Mouse (Mus musculus) heart, adult 8-10 months (tissue): ENCODE data around the gene Gm13285. TPM values are rescaled to one million over a fixed set of nuclear protein-coding genes. Genes with fewer than 3 reads are reported as not detected.
"Not testable (repeated sequence)": the region's sequence is repeated elsewhere in the genome, so short reads cannot be mapped to it uniquely, and the experiment has no call there.

Experiments used
- DNase-seq: peaks from one replicate; pipeline ENCODE4 v3.0.0; 2022; ENCODE audit warnings: low spot score
- total RNA-seq, 4 experiments: library from RNA; stranded (reverse); gene quantifications; 2 replicates each; pipeline ENCODE4 v1.2.4; 2022

Gm13285 gene
- total RNA-seq, 4 experiments from 2014 or later: not detected

- DNase-seq: peak; percentile 85
These were observed 5.4 kb upstream of the Gm13285 start, which contains the start of gene Gm13275 for GRCm38 (mm10) chr4:88793936-88794675. TSS of gene Gm13275 (plus strand) at chr4:88794487.

GRCm38 (mm10) chr4:88797097-88797496 lies 2.4 kb upstream of the Gm13285 start, which contains the start of gene Gm13279:
TSS of gene Gm13279 (plus strand) at chr4:88797397.
- DNase-seq: not testable (repeated sequence)

- DNase-seq: not testable (repeated sequence)
These were observed 3.5 kb downstream of the Gm13285 start, which contains the start of gene Gm13287 for GRCm38 (mm10) chr4:88802954-88803353. TSS of gene Gm13287 (plus strand) at chr4:88803254.

- DNase-seq: not testable (repeated sequence)
These were observed 5.8 kb downstream of the Gm13285 start, which contains the start of gene Gm13288 for GRCm38 (mm10) chr4:88805231-88805630. TSS of gene Gm13288 (plus strand) at chr4:88805531.

- not testable (repeated sequence) for DNase-seq
These were observed 6.3 kb downstream of the Gm13285 start for GRCm38 (mm10) chr4:88805761-88806160.

GRCm38 (mm10) chr4:88815928-88816327 lies 16.5 kb downstream of the Gm13285 start, which contains the start of gene Ifna7:
TSS of gene Ifna7 (plus strand) at chr4:88816228.
- DNase-seq: no peak

- DNase-seq: no peak
These were observed 20.2 kb downstream of the Gm13285 start, which contains the start of gene Ifna11 for GRCm38 (mm10) chr4:88819659-88820058. TSS of gene Ifna11 (plus strand) at chr4:88819959.

- no peak for DNase-seq
These were observed 23.5 kb downstream of the Gm13285 start for GRCm38 (mm10) chr4:88822995-88823394.

- DNase-seq: not testable (repeated sequence)
These were observed 27.7 kb downstream of the Gm13285 start, which contains the start of gene Ifna6 for GRCm38 (mm10) chr4:88827116-88827515. TSS of gene Ifna6 (plus strand) at chr4:88827416.

GRCm38 (mm10) chr4:88830523-88830922 lies 31.1 kb downstream of the Gm13285 start:
- no peak for DNase-seq

GRCm38 (mm10) chr4:88835225-88835624 lies 35.8 kb downstream of the Gm13285 start, which contains the start of gene Ifna5:
TSS of gene Ifna5 (plus strand) at chr4:88835525.
- DNase-seq: not testable (repeated sequence)

GRCm38 (mm10) chr4:88838828-88839227 lies 39.4 kb downstream of the Gm13285 start:
- no peak for DNase-seq

GRCm38 (mm10) chr4:88840058-88840457 lies 40.6 kb downstream of the Gm13285 start:
- no peak for DNase-seq

GRCm38 (mm10) chr4:88841438-88841911 lies 42.0 kb downstream of the Gm13285 start, which contains the start of gene Ifna4:
TSS of gene Ifna4 (plus strand) at chr4:88841861.
- no peak for DNase-seq

GRCm38 (mm10) chr4:88845334-88845733 lies 45.9 kb downstream of the Gm13285 start:
- DNase-seq: no peak

GRCm38 (mm10) chr4:88849698-88850097 lies 50.2 kb downstream of the Gm13285 start, which contains the start of gene Ifna1:
TSS of gene Ifna1 (plus strand) at chr4:88850087.
- DNase-seq: no peak

Other genes with a start within 250 kb of the Gm13285 start
- gene Ifna15, start 241.4 kb upstream of the Gm13285 start, total RNA-seq: not detected
- gene Ifna14, start 227.9 kb upstream of the Gm13285 start, total RNA-seq: not detected
- not detected for gene Ifna9, start 207.3 kb upstream of the Gm13285 start, total RNA-seq
- not detected for gene Ifna12, start 196.3 kb upstream of the Gm13285 start, total RNA-seq
- not detected for gene C87499, start 165.3 kb upstream of the Gm13285 start, total RNA-seq
- not detected for gene Ifna13, start 155.2 kb upstream of the Gm13285 start, total RNA-seq
- not detected for gene Ifna16, start 122.7 kb upstream of the Gm13285 start, total RNA-seq
- gene Ifna2, start 115.8 kb upstream of the Gm13285 start, total RNA-seq: not detected
- not detected for gene Ifnab, start 108.3 kb upstream of the Gm13285 start, total RNA-seq
- gene Gm26566, start 77.9 kb upstream of the Gm13285 start, total RNA-seq: under 1 TPM; 0.41 to 0.87 (median 0.64) TPM
- 10 to 100 TPM; 67.8 to 80.5 (median 71.9) TPM for gene Klhl9, start 77.2 kb upstream of the Gm13285 start, total RNA-seq
- gene Gm13271, start 44.8 kb upstream of the Gm13285 start, total RNA-seq: not detected
- not detected for gene Gm13283, start 39.5 kb upstream of the Gm13285 start, total RNA-seq
- gene Gm13290, start 25.8 kb upstream of the Gm13285 start, total RNA-seq: not detected
- gene Gm13289, start 22.7 kb upstream of the Gm13285 start, total RNA-seq: not detected
- gene Gm13272, start 19.8 kb upstream of the Gm13285 start, total RNA-seq: not detected
- not detected for gene Ifnz, start 17.5 kb upstream of the Gm13285 start, total RNA-seq
- gene Gm13276, start 14.0 kb upstream of the Gm13285 start, total RNA-seq: not detected
- not detected for gene Gm13277, start 11.0 kb upstream of the Gm13285 start, total RNA-seq
- gene Gm13278, start 8.1 kb upstream of the Gm13285 start, total RNA-seq: not detected
- not detected for gene Gm13275, start 5.2 kb upstream of the Gm13285 start, total RNA-seq
- not detected for gene Gm13279, start 2.3 kb upstream of the Gm13285 start, total RNA-seq
- not detected for gene Gm13287, start 3.6 kb downstream of the Gm13285 start, total RNA-seq
- not detected for gene Gm13288, start 5.9 kb downstream of the Gm13285 start, total RNA-seq
- not detected for gene Ifna7, start 16.6 kb downstream of the Gm13285 start, total RNA-seq
- gene Ifna11, start 20.3 kb downstream of the Gm13285 start, total RNA-seq: not detected
- not detected for gene Ifna6, start 27.8 kb downstream of the Gm13285 start, total RNA-seq
- not detected for gene Ifna5, start 35.9 kb downstream of the Gm13285 start, total RNA-seq
- not detected for gene Ifna4, start 42.2 kb downstream of the Gm13285 start, total RNA-seq
- gene Ifna1, start 50.4 kb downstream of the Gm13285 start, total RNA-seq: not detected
- gene Ifne, start 80.5 kb downstream of the Gm13285 start, total RNA-seq: not detected